Mouse (Mus musculus): Measurements from ENCODE around the gene Smu1.

The Smu1 gene

DNA sequence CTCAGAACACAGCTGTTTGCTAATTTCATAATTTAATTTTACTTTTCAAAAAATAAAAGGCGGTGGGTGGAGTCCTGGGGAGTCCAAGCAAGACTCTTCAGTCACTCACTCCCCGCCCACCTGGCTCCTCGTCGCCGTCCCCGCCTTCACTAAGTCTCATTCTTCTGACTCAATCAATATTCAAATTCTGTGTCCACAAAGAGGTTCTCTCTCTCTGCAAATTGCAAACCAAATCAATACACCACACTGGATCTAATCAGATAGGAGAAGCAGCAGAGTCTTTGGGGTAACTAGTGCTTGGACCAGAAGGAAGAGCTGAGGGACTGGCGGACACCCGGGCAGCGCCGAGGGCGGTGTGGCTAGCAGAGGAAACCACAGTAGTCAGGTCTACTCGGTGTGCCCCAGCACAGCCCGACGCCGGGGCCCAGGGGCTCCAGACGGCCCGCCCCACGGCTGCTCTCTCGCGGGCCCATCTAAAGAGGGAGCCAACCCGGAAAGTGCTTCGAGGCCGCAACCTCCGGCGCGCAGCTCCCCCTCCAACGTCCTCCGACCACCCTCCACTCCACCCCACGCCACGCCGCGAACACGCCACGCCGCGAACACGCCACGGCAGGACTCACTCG is 455 bp downstream of the Smu1 start:
- DNase-seq (ENCODE audit: low spot score in 2 of 2): no peak

DNA sequence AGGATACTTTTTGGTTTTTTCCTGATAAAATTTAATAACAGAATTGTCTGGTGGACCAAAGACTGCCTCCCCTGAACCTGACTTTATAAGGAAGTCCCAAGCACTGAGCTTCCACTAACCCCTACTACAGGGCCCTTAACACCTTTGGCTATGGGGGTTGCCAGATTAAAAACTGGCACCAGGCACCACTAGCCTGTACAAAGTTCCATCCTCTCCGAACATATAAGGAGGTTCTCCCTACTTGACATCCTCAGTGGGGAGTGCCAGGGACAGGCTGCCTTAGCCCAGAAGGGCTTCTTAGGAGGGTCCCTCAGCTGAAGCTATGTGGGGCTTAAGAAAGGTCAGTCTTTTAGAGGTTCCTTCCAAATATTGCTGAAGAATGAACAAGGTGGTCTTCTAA is 22.4 kb downstream of the Smu1 start:
- no peak for DNase-seq (ENCODE audit: low spot score in 2 of 2)

GRCm38 (mm10) chr4:40731262-40731661 is 26.5 kb downstream of the Smu1 start:
- no peak for DNase-seq (ENCODE audit: low spot score in 2 of 2)

DNA sequence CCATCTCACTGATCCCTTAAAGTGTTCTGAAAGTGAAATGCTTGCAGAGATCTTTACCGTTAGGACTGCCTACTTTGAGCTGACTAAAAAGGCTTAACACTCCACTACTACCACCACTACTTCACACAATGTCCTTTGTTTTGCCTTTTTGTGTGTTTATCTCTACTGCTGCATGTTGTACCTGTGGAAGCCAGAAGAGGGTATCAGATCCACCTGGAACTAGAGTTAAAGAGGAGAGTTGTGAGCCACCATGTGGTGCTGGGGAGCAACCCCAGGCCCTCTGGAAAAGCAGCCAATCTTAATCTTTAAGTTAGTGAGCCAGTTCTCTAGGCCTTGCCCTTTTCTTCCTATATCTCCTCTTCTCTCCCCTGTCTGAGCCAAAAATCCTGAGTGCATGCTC is 30.5 kb downstream of the Smu1 start:
- DNase-seq (ENCODE audit: low spot score in 2 of 2): no peak

DNA sequence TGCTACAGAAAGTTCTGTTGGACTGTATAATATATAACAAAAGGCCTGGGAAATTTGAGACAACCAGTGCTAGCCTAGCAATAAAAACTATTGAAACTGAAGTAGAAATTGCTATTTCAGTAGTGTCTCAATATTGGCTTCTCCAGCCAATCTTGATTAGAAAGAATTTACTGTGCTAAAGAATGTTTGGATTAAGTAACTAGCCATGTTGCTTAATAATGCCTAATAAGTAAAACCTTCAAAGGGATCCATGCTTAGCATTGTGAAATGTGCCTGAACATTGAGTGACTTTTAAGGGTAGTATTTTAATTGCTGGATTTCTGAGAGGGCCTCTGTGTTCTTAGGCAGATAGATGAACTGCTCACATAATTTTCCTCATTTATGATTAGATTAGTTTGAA is 32.2 kb downstream of the Smu1 start:
- DNase-seq (ENCODE audit: low spot score in 2 of 2): no peak

DNA sequence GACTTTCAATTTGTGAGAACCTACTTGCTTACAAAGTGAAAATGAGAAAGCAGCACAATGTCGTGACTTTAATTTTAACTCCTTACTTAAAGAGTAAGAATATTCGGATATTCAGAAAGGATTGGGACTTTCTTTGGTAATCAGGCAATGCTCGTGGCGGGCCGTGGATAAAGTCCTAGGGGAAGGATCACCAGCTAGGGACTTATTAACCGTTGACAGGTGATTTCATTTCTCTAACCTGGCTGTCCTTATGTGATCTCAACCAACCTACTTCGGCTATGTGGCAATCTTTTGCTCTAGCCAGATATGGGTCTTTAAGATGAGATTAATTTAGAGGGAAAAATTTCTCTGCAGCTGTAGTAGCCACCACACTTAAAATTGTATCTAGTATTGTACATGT is 32.6 kb downstream of the Smu1 start:
- no peak for DNase-seq (ENCODE audit: low spot score in 2 of 2)

GRCm38 (mm10) chr4:40722687-40723460 is 34.8 kb downstream of the Smu1 start:
- peak in 1 of 2 experiments; percentile 81 for DNase-seq (ENCODE audit: low spot score in 2 of 2)

DNA sequence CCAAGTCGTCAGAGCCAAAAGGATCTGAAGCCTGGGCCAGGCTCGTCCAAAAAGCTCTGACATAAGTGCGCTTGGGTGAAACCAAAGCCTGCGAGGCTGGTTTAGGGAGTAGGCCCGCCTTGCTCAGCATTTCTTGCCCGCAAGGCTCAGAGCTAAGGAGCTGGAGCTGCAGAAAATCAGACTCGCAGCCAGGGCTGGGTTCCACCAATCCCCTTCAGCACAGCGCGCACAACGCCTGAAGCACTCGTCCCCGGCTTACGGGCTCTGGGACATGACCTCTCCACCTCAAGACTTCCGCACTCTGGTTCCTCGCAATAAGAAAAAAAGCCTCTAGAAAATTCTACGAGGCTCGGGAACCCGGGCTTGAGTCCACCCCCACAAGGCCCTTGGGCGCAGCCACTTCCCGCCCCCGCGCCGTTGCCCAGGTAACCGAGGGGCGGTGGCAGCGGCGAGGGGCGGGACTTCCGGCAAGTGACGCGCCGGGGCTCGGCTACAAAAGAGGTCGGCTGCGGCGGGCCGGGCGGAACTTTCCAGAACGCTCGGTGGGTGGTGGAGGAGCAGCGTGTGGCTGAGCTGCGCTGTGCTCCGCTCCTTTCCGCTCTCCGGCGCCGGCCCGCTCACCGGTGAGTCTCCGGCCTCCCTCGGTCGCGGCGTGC is 35.6 kb downstream of the Smu1 start, which contains the start of gene Dnaja1:
Gene Dnaja1, plus strand, starts transcription at position 140 of the 656 bp plus-strand sequence.
- peak; percentile 97 for DNase-seq (ENCODE audit: low spot score in 2 of 2)

GRCm38 (mm10) chr4:40720910-40721309 is 36.8 kb downstream of the Smu1 start:
- DNase-seq (ENCODE audit: low spot score in 2 of 2): no peak

- no peak for DNase-seq (ENCODE audit: low spot score in 2 of 2)
These were observed 40.6 kb downstream of the Smu1 start for GRCm38 (mm10) chr4:40717141-40717540.

DNA sequence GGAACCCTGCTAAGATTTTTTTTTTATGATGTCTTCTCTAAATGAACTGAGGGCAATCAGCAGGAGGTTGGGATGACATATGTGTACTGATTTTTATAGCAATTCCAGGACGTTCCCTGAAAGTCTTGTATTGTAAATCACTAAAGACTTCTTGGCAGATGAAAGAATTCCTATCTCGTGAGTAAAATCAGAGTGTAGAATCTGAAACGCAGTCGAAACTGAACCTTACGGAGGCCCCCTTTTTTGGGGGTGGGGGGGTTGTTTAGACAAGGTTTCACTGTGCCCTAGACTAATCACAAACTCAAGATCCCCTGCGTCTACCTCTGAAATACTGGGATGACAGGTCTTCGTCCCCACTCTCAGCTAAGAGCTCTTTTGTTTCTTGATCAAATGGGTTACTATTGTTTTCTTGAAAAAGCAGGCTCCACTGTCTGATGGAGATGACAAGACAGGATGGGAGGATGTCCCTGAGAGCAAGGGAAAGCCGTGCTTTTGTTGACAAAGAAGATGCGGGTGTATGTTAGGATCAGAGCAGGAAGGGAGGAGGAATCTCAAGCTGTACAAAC is 53.9 kb downstream of the Smu1 start:
- peak in 1 of 2 experiments; percentile 22 for DNase-seq (ENCODE audit: low spot score in 2 of 2)

DNA sequence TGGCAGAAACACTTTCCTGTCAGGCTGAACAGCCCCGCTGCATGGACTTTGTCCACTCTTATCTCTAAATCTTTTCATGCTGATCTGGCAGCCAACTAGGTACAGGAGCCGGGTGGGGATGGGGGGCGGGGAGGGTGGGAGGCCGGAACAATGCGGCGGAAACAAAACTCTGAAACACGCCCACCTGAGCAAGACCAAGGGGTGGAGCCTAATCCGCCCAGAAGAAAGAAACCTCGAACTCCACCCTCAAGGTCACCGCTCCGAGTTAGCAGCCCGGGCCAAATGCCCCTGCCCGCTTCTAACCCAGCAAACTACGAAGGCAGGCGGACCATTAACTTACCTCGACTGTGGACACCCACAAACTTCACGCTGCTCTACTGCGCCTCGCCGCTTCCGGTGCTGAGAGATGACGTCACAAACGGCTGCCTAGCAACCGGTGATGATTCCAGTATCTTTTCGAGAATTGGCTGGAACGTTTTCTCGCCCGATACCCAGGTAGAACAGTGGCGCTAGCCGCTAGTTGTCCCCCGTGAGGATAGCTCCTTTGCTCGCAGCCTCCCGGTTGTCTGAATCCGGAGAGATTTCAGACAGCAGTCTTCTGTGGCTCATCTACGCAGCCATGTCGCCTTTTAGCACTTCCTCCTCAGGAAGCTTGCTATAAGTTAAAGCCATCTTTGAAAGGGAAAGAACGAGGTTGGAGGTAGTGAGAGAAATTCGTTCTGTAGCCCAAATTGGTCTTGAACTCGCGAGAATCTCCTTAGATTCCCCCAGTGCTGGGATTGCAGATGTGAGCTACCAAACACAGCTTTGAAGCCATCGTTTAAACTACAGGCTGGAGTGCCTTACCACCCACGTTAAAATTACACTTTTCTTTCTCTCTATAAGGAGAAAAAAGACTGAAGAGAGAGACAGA is 54.7 kb downstream of the Smu1 start, which contains the start of gene Aptx:
Gene Aptx, minus strand, starts transcription at position 398 of the 913 bp plus-strand sequence.
- peak; percentile 97 to 99 for DNase-seq (ENCODE audit: low spot score in 2 of 2)

- no peak for DNase-seq (ENCODE audit: low spot score in 2 of 2)
These were observed 55.9 kb downstream of the Smu1 start for GRCm38 (mm10) chr4:40701796-40702195.

DNA sequence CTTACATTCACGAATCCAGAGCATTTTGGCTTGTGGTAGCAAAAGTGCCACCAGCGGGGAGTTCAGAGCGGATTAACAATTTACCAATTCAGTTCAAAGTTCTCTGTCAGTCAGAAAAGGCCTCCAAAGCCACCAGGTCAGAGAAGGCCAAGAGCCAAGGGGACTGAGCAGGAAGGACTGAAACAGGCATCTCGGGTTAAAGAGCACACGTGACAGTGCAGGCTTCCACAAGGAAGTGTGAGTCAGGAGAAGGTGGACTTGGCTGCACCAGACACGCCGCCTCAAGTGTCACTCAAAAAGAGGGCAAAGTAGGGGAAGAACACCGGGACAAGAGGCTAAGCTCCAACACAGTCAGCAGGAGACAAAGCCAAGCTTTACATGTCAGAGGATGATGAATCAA is 57.5 kb downstream of the Smu1 start:
- DNase-seq (ENCODE audit: low spot score in 2 of 2): no peak

DNA sequence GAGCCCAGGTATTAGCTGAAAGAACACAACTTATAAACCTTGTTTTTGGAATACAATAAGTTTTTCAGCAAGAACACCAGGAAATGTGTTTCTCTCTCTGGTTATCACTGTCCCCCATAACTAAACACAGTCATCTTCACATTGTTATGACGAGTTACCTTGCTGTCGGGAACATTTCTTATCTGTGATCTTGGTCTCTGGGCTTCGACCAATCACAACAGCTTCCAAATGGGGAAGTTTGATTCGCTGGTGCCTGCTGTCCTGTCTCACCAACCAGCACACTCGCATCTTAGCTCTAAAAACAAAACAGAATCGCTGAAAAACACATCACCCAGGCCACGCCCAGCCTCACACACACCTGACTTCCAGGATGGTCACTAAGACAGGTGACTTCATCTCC is 60.7 kb downstream of the Smu1 start:
- DNase-seq (ENCODE audit: low spot score in 2 of 2): no peak

GRCm38 (mm10) chr4:40691100-40691499 is 66.6 kb downstream of the Smu1 start:
- DNase-seq (ENCODE audit: low spot score in 2 of 2): no peak
